Mouse (Mus musculus) E14TG2a.4 (cell line): ENCODE measurements around the gene Smoc2.

Source experiments
- CTCF ChIP-seq: conservative IDR thresholded peaks from 2 replicates; pipeline ENCODE4 v1.5.1; 2014; ENCODE audit warnings: low read length
- NANOG ChIP-seq: IDR thresholded peaks from 2 replicates; pipeline ENCODE4 v1.6.1; 2014; ENCODE audit warnings: borderline replicate concordance, low read length, mixed read lengths
- POU5F1 ChIP-seq: IDR thresholded peaks from 2 replicates; pipeline ENCODE4 v1.6.1; 2014; ENCODE audit warnings: low read length, borderline replicate concordance

GRCm38 (mm10) chr17:14371606-14372005, 92.3 kb downstream of the Smoc2 start:
- TF ChIP-seq CTCF (no peak), POU5F1 (no peak), NANOG (no peak)
